20 mouse cellular contexts compared by ENCODE assay signal in the genomic region with DNA sequence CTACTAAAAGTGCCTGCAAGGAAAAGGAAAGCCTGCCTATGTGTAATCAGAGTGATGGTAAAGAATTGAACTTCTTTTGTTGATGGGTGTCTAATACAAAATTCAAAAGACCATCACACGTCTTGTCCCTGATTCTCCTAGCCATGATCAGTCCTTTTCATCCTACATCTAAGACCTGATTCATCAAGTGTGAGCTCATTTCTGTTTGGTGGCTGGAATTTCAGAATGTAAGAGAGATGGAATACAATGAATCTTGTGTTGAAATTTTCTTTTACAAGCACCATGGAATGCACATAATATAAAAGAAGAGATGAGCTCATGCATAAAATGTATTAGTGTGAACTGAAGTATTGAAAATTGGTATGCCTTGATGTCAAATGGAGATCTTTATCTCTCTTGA.
"Had no signal": no experiment of that assay in that cellular context is flagged by ENCODE, and none has a peak within 500 bp of the region (broad histone marks: within the 10 kb centered on the region; RNA-seq: fewer than 3 reads in every experiment).

No protein-coding gene starts in this region.

- H3K36me3 ChIP-seq: kidney, embryonic 15.5 days; limb, embryonic 12.5 days; limb, embryonic 15.5 days; midbrain, embryonic 12.5 days; midbrain, embryonic 15.5 days; neural tube, embryonic 13.5 days; stomach, embryonic 15.5 days had no signal

- H3K4me1 ChIP-seq: kidney, embryonic 15.5 days; limb, embryonic 12.5 days; limb, embryonic 15.5 days; midbrain, embryonic 12.5 days; midbrain, embryonic 15.5 days; neural tube, embryonic 13.5 days; stomach, embryonic 15.5 days had no signal

- H3K4me3 ChIP-seq: kidney, embryonic 15.5 days; limb, embryonic 12.5 days; limb, embryonic 15.5 days; midbrain, embryonic 12.5 days; midbrain, embryonic 15.5 days; neural tube, embryonic 13.5 days; stomach, embryonic 15.5 days had no signal

- H3K9ac ChIP-seq: kidney, embryonic 15.5 days; limb, embryonic 12.5 days; limb, embryonic 15.5 days; liver, embryonic 14.5 days; liver, postnatal 0 days; lung, embryonic 14.5 days; midbrain, embryonic 12.5 days; midbrain, embryonic 15.5 days; neural tube, embryonic 13.5 days; stomach, embryonic 15.5 days had no signal

- H3K27ac ChIP-seq: kidney, embryonic 15.5 days; limb, embryonic 12.5 days; limb, embryonic 15.5 days; liver, embryonic 14.5 days; macrophage; midbrain, embryonic 12.5 days; midbrain, embryonic 15.5 days; neural tube, embryonic 13.5 days; stomach, embryonic 15.5 days had no signal

- H3K4me2 ChIP-seq: kidney, embryonic 15.5 days; limb, embryonic 12.5 days; limb, embryonic 15.5 days; liver, embryonic 11.5 days; lung, embryonic 14.5 days; midbrain, embryonic 12.5 days; midbrain, embryonic 15.5 days; neural tube, embryonic 13.5 days; stomach, embryonic 15.5 days had no signal

- H3K9me3 ChIP-seq: kidney, embryonic 15.5 days; limb, embryonic 12.5 days; limb, embryonic 15.5 days; midbrain, embryonic 12.5 days; midbrain, embryonic 15.5 days; neural tube, embryonic 13.5 days; stomach, embryonic 15.5 days had no signal

- DNase-seq: kidney, adult 8-10 months; kidney, postnatal 10 days; kidney, postnatal 36 days; left cerebral cortex, postnatal 4 days; liver, postnatal 0 days; right cerebral cortex, adult 18-20 months; right cerebral cortex, postnatal 14 days; right cerebral cortex, postnatal 4 days; thymus, postnatal 25 days had no signal

- ATAC-seq: liver, postnatal 0 days; midbrain, embryonic 15.5 days had no signal

- H3K27me3 ChIP-seq: kidney, embryonic 15.5 days; limb, embryonic 12.5 days; limb, embryonic 15.5 days; midbrain, embryonic 12.5 days; midbrain, embryonic 15.5 days; neural tube, embryonic 13.5 days; stomach, embryonic 15.5 days had no signal
